Mouse (Mus musculus) thymus, adult 18-20 months (tissue): Measurements from ENCODE around the gene Tomm40.
"Not testable (repeated sequence)": the region's sequence is repeated elsewhere in the genome, so short reads cannot be mapped to it uniquely, and the experiment has no call there.

Experiments used
- DNase-seq, 2 experiments: peaks; one replicate each; pipeline ENCODE4 v3.0.0; 2022; ENCODE audit warnings: mixed read lengths in 2 of 2

The Tomm40 gene

DNA sequence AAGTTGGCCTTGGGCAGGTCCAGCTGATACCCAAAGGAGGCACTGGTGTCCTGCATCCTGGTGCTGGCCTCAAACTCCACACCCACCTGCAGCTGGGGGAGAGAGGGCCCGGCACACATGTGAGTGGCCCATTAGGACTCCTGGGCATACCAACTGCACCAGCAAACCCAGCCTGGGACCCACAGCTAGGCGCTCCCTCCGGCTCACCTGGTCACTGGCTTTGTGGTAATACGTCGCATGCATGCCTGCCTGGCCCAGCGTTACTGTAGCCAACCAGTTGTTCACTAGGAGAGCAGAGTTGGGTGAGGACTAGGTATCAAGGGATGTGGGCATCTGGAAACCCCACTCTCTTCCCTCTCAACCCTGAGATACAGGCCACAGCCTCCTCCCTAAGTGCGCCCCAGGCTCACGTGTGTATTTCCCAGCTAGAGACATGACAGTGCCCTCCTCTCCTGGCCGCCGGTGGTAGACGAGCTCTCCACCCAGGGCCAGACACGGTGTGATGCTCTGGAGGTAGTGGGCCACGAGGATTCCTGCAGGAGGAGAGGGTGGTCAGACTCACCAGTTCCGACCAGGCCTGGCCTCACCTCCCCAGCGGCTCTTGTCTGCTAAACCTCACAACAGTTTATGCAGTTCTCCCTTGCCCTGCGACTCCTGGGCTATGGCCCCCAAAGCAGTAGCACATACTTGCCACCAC, 12.2 kb downstream of the Tomm40 start:
- no peak for DNase-seq

DNA sequence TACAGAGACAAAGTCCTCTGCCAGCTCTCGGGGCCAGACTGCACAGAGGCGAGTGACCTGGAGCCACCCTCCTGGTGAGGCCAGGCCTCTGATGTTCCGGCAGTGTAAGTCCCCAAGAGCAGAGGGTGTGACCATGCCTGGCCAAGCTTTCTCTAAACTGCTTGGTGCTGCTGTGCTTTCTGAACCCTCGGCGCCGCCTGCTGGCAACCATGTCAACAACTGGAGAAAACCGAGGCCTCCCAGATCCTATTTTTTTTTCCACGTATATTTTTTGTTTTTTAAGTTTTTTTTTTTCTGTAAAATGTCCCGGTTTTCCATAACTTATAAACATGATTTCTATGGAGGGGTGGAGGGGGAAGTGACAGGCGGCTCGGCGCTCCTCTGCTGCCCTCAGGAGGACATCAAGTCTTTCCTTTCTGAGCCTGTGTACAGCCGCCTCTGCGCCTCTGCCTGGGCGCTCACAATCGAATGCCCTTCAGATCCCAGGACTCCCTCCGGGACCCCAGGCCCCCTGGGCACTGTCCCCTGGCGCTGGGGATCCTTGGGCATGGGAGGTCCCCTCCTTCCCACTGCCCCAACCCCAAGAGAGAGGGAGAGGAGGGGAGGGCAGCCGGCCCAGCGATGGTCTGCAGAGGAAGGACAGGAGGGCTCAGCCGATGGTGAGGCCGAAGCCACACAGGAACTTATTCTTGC, 14.0 kb downstream of the Tomm40 start:
- DNase-seq: no peak

DNA sequence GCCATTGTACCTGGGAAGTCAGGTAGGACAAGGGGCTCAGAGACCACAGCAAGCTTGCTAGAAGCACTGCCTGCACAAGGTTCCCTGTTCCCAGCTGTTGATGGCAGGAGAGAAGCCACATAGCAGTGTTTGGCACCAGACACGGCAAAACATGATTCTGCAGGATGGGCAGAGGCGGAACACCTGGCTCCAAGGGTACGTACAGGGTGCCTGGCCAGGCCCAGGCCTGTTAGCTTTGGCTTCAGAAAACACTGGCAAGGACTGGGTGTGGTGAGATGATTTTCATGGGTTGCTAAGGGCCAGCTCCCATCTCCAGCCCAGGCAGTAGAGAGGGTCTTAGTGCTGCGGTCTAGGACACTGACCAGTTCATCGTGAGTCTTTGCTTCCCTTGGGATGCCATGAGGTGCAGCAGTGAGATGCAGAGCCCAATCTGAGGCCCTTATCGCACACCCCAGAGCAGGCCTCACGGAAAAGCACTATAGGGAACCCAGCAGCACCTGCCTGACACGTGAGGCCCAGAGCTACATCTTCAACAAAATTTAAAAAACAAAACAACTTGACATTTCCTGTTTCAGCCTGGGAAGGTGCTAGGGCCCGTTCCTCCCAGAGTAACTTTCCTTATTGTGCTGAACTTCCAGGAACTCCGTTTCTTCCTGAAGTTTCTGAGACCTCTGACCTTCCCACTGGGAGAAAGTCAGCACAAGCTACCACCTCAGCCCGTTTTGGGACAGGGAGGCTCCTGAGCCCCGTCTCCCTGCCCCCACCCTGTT, 14.8 kb downstream of the Tomm40 start:
- no peak for DNase-seq

DNA sequence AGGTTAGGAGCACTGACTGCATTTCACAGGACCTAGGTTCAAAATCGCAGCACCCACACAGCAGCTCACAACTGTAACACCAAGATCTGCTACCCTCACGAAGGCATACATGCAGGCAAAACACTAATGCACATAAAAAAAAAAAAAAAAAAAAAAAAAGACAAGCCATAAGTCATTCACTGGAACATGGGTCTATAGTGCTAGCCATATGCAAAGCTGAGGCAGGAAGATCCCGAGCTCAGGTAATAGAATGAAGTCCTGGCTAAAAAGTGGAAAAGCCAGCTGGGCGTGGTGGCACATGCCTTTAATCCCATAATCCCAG, 15.4 kb downstream of the Tomm40 start:
- no peak for DNase-seq

DNA sequence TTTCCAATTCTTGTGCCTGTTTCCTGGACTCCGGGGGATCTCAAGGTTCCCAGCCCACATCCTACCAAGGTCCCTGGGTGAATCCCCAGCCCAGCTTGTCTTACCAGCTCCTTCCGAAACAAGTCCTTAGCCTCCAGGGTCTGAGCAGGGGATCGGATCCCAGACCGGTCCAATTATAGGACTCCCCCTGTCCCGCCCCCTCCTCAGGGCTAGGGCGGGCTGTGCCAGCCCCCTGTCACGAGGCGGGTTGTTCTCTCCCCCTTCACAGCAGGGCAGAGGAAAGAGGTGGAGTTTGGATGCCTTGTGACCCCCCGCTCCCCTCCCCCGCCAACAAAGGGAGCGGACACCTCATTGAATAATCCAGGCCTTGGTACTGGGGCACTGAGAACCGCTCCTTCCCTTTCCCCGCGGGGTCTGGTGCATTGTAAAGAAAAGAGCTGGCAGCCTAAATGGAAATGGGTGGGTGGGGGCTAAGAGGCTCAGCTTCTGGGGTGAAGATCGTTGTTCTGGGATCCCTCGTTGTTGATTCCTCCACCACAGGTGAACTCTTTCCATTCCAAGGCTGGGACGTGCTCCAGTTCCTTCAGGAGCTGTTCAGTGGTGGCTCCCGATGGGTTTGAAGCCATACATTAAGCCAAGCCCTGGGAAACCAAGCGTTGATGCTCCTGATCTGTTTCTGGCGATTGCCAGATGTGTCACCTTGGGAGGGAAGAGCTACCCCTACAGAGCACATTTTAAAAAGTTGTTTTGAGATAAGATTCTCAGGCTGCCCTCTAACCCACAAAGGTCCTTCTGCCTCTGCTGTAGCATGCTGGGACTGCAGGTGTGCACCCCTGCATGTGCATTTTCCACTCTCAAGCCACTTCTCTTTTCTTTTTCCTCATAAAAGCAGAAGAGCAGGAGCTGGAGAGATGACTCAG, 16.1 kb downstream of the Tomm40 start, which contains the start of gene Apoe:
Gene Apoe (minus strand): TSS at position 282 of the 920 bp plus-strand sequence.
- peak; percentile 22 to 37 for DNase-seq

DNA sequence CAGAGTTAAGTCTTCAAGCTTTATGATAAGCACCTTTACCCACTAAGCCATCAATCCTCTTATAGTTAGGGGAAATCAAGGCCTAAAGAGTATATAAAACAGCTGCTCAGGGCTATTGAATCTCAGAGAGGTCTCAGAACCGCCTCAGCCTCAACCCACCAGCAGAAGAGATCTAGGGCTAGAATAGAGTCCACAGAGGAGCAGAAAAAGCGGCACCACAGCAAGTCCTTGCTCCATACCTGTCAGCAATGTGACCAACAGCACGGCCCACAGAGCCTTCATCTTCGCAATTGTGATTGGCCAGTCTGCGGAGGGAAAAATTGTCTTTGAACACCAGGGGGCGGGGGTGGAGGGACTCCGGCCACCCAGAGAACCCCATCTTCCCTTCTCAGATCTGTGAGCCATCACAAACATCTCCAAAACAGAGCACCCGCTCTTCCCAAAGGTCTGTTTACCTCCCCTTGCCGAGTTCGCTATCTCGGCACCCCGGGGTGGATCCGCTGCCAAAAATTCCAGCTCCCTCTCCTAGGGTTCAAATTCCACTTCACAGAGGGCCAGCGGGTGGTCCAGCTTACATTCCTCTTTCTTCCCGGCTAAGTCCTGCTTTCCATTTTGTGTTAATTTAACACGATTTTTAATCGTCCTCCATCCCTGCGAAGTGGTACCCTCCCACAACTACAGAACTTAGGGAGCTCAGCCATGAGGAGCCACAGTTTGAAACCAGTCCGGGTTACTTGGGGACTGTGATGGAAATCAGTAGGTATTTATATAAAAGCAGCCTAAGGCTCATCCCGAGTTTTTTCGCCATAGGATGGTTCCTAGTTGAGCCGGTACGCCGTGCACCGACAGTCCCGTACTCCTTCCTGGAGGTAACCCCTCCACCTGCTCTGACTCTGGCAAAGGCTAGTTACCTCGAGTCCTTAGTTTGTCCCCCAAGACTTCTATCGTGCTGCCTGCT, 17.0 kb downstream of the Tomm40 start:
- DNase-seq: no peak

DNA sequence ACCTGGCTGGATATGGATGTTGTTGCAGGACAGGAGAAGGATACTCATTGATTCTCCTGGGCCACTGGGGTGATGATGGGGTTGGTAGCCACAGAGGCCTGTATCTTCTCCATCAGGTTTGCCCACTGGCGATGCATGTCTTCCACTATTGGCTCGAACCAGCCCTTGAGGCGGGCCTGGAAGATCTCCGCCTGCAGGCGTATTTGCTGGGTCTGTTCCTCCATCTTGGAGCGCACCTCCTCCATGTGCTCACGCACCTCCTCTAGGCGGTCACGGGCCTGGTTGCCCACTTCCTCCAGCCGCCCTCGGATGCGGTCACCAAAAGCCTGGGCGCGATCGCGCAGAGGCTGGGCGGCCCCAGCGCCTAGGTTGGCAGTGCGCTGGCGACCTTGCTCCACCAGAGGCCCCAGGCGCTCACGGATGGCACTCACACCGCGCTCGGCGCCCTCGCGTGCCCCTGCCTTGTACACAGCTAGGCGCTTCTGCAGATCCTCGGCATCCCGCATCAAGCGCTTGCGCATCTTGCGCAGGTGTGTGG, 18.8 kb downstream of the Tomm40 start:
- no peak for DNase-seq

DNA sequence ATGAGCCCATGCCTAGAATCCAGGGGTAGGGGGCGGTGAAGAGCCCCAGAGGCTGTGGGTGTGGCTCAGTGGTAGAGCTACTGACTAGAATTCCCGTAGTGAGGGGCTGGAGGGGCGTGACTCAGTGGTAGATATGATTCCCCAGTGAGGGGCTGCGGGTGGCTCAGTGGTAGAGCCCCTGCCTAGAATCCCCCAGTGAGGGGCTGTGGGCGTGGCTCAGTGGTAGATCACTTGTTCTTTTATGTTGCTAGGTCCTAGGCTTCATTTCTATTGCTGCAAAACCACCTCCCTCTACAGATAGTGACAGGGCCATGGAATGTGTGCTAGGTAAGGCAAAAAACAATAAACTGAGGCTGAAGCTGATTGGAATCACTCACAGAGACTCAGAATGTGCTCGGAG, 19.4 kb downstream of the Tomm40 start:
- no peak for DNase-seq

DNA sequence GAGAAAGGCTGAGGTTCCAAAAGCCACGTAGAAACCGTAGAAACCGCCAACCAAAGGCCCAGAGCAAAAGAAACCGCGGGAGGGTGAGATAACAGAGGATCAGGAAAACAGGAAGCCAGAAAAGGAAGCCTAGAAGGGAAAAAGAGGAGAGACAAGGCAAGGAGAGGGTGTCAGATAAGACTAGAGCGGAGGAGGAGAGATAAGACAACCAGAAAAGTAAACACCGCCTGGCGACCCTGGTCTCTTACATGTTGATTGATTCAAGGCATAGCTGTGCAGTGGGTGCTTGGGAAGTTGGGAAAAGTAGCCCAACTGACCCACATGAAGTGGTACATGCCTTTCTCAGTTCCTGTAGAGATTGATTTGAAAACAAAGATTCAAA, 20.0 kb downstream of the Tomm40 start:
- DNase-seq: no peak

DNA sequence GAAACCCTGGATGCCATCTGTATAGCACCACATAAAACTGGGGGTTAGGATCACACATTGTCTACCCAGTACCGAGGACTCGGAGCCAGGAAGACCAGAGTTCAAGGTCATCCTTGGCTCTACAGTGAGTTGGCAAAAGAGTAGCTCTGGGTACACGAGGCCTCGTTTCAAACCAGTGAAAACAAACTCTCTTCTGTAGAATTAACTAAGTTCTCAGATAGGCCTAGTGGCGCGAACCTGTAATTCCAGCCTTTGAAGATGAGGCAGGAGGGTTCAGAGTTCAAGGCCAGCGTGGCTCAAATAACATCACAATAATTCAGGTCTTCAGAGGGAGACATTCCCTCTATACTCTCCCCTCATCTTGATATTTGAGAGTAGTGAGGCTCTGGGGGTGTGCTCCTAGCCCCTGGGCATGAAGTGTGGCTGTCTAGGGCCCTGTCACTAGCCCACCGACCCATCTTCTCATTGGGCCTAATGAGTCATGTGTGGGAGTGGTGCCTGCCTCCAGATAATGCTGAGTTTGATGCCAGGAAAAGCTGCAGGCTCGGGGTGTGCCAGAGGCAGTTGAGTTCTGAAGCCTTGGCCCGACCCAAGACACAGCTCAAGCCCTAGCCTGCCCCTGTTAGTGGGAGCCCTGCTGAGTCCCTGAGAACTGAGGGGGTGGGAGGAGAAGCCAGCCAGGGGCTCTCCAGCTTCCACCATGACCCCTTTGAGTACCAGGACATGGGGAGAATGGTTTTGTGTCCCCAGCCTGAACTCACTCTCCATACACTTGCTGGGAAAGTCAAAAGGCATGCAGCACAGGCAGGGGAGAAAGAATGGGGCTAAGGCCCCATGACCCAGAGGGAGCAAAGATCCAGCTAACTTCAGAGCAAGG, 20.7 kb downstream of the Tomm40 start:
- no peak for DNase-seq

DNA sequence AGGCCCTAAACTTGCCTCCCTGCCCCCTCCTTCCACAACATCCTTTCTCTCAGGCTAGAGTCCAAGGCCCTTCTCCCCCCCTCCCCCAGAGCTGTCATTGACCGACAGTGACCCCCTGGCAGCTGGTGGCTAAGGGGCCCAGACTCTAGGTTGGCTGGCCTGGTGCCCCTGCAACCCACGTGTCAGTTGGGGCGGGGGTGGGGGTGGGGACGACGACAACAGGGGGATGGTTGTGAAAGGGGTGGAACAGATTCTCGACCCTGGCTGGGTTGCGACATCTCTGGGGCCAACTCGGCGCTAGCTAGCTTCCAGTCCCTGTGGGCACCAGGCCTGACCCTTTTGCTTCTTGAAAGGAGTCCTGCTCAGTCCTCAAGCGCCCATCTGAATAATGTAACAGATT, 21.8 kb downstream of the Tomm40 start:
- no peak for DNase-seq

DNA sequence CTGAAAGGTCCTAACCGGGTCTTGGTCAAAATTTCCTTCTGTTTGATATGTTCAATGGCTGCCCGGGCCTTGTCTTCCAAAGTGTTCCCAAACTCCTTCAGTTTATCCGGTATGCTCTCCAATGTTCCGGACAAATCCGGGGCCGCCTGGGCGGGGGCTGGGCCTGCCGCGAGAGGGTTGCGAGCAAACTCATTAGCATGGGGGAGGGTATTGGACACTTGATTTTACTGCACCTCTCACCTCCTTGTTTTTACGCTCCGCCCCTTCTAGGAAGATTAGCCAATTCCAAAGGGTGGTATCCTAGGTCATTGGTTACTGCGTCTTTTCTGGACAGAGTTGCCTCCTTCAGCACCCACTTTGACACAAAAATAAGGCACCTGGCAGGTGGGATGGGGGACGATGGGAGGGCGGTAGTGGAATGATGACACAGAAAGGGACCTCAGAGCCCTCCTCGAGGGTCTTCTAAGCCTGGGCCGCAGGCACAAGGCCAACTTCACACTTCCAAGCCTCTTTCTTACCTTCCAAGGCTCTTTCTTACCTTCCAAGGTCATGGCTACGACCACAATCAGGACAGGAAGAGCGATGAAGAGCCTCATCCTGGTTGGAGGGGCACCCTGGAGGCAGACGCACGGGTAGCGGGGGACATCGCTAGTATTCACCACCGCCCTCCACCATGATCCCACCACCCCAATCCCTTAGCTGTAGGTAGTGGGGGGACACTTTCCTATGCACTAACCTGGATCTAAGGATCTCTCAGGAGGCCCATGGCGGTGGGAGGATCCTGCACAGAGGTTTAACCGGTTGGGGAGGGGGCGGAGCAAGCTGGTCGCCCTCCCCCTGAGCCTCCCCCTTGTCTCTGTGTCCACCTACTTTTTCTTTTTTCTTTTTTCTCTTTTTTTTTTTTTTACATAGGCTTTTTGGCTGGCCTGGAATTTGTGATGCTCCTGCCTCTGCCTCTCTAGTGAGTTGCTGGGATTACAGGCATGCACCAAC, 23.1 kb downstream of the Tomm40 start, which contains the start of gene Apoc1:
Gene Apoc1 (minus strand): TSS at position 788 of the 993 bp plus-strand sequence.
- no peak for DNase-seq

DNA sequence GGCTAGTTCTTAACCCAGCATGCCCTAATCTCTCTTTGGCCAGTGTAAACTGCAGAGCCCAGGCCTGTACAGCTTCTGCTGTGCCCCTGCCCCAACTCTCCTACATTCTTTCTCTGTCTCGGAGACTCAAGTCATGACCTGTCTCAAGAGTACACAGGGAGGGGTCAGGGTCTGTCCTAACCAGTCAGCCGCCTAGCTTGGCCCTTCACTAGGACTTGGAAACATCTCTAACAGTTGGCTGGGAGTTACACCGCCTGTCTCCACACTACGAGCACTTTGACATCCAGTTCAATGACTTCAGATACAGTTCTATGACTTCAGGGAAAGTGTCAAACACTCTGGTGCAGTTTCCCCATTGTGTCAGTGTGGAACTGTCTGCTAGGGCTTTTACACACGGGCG, 23.8 kb downstream of the Tomm40 start:
- no peak for DNase-seq

DNA sequence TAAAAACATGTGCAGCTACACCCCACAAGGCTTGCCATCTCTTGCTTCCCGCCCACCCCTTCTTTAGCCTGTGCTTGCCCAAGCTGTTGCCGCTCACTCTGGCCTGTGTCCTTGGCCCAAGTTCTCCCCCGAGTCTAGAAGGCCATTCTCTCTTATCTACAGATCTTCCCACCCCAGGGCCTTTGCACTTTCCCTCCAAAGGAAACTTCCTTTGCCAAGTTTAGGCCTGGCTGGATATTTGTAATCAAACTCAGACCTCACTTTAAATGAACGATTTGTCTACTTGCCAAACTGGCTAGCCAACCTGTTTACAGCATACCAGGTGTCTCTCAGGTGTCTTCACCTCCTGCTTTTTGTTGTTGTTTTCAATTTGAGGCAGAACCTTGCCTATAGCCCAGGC, 24.4 kb downstream of the Tomm40 start:
- DNase-seq: no peak

DNA sequence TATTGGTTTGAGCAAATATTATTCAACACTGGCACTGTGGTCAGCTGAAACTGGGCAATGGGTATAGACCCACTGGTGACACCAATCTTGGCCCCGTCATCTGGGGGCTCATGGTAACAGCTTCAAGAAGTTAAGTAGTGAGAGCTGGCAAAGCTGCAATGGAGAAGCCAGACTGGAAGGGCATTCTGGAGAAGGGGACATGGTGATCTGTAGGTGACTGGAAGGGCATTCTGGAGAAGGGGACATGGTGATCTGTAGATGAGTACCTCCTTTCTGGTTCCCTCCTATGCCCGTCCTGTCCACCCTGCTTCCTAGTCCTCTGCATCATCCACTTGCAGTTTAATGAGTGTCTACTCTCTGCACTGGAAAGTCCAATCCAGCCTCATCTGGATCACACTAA, 26.6 kb downstream of the Tomm40 start:
- DNase-seq: no peak

DNA sequence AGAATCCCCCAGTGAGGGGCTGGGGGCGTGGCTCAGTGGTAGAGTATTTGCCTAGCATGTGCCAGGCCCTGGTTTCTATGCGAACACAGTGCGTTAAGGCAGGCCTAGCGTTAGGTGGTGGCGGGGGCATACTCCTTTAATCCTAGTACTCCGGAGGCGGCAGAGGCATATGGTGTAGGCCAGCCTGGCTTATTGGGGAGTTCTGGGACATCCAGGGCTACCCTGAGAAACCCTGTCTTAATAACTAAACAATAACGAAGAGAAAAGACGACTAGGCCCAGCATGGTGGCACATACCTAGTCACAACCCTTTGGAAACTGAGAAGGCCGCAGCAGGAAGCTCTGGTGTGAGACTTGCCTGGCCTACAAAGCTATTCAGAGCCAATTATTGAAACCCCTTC, 27.1 kb downstream of the Tomm40 start:
- DNase-seq: no peak

DNA sequence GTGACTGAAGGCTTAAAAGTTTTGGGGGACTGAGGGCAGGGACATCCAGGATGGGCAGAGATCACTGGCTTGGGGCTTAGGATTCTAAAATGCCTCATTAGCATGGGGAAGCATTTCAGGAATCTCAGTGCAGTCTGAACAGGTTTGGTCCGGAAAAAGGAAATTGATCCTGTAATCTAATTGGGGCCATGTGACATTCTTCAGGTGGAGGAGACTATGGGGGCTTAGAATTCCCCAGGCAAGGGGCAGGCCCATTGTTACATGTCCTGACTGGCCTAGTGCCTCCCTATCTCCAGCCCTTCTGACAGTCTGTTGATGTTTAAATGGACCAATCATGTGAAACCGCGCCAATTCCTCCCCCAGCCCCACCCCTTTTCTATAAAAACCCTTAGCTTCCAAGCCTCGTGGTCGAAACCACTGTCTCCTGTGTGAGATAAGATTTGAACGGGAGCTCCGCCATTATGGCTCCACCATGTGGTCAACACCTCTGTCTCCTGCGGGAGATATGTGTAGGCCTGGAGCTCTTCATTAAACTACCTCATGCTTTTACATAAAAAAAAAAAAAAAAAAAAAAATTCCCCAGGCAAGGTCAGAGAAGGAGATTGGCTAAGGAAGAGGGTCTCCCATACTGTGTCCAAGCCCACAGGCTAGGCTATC, 28.2 kb downstream of the Tomm40 start:
- DNase-seq: not testable (repeated sequence)

DNA sequence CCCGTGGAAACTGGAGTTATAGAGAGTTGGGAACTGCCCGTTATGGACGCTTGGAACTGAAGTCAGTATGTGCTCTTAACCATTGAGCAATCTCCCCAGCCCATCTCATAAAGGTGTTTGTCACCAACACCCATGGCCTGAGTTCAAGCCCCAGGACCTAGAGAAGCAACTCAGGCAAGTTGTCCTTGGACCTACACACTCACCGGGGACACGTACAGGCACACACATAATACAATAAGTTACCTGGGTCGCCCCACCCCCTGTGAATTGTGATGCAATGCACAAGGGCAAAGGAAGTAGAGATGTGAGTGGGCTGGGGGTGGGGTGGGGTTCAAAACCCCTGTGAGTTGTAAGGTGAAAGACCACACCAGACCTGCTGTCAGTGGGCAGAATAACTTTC, 28.7 kb downstream of the Tomm40 start:
- DNase-seq: no peak
